Mouse (Mus musculus) spleen, adult 2 months (tissue): ENCODE data around the gene Gpr152.

Source experiments
- CTCF ChIP-seq: fragments of 200-500 bp; IDR thresholded peaks from 2 replicates; pipeline ENCODE4 v1.5.1; 2011; ENCODE audit warnings: mild to moderate bottlenecking, inconsistent platforms; ENCODE audit not compliant: insufficient read depth, insufficient read length, insufficient replicate concordance; ENCODE audit errors: extremely low read depth
- POLR2A ChIP-seq: fragments of 200-500 bp; IDR thresholded peaks from 2 replicates; pipeline ENCODE4 v1.6.1; 2011; ENCODE audit warnings: low read depth, low read length, inconsistent platforms

DNA sequence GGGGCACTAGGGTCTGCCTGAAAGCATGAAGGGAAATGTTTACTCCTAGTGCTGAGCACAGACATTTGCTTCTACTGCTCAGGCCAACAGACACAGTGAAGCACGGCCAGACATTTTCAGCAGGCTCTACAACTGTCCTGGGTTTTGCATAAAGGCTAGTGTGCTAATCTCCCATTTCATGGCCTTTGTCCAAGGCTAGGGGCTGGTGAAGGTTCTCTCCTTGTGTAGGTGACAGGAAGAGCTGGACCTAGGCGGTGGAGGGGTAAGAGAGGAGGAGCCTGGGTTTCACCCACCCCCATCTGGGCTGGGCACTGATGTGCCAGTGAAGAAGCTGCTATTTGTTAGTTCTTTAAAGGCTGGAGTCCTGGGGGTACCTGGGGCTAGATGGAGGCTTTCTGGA lies 25.1 kb downstream of the Gpr152 start:
- no peak for TF ChIP-seq POLR2A
- no peak for TF ChIP-seq CTCF
